8 mouse cellular contexts compared by ENCODE assay signal in the genomic region with DNA sequence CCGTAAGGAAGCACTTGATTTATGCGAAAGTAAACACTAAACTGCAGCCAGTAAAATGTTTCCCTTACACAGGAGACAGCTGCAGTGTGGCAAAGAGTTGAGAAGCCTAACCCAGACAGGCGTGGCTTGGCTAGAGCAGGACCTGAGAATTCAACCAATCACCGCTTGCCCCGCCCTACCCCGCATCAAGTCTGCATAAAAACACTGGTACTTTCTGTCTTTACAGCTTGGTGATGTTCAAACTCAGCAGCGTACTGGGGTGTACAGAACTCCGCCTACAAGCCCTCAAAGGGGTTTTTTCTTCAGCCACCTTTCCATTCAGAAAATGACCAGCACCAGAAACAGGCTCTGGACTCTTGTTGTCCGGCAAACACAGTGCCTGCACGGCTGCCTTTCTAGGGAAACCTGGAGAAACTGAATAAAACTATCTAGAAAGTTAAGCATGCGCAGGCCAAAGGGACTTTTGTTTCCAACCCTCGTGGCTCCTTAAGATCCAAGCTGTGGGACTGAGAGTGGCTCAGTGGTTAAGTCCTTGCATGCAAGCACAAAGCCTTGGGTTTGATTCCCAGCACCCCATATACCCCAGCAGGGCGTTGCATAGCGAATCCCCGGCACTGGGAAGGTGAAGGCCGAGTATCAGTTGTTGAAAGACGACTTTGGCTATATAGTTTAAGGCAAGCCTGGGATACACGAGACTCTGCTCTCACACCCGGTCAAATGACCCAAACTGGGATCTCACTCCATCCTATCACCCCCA. TPM values are rescaled to one million over a fixed set of nuclear protein-coding genes. Genes with fewer than 3 reads are reported as not detected.
A peak's percentile ranks its signal among the peaks of the same experiment; 100 is the strongest.
DNase-seq lines count a peak whose midpoint lies in the region; ATAC-seq lines count a peak whose summit lies in the region.

No protein-coding gene starts in this region.

- 29% methylated on average over 19 of the region's 19 CpGs for WGBS in forebrain, embryonic 12.5 days
- 32% methylated on average over 19 of the region's 19 CpGs for WGBS in limb, embryonic 10.5 days
- WGBS in midbrain, embryonic 11.5 days, result 31% methylated on average over 19 of the region's 19 CpGs
- 24% methylated on average over 19 of the region's 19 CpGs for WGBS in stomach, embryonic 15.5 days

- peak; percentile 32; the same call in 1 of the 2 replicates for ATAC-seq in frontal cortex, adult (ENCODE audit: low TSS enrichment)
- no peak; the same call in 1 of the 2 replicates for ATAC-seq in forebrain, embryonic 12.5 days (ENCODE audit: low FRiP score)
- peak; percentile 28 for ATAC-seq in midbrain, embryonic 11.5 days (ENCODE audit: low FRiP score)
- ATAC-seq in stomach, embryonic 15.5 days (ENCODE audit: insufficient read depth, low FRiP score, low read depth), result peak; percentile 66; the same call in 1 of the 2 replicates

- H3K27me3 ChIP-seq in forebrain, embryonic 12.5 days, result no peaks in the 10 kb centered on the region
- no peaks in the 10 kb centered on the region for H3K27me3 ChIP-seq in limb, embryonic 10.5 days (ENCODE audit: low read depth, poor library complexity, severe bottlenecking)
- H3K27me3 ChIP-seq in midbrain, embryonic 11.5 days (ENCODE audit: control insufficient read depth, insufficient read depth, low read length), result no peaks in the 10 kb centered on the region
- no peaks in the 10 kb centered on the region for H3K27me3 ChIP-seq in stomach, embryonic 15.5 days (replicated peaks)

- peaks cover 16% of the 10 kb centered on the region for H3K4me1 ChIP-seq in forebrain, embryonic 12.5 days
- peaks cover 17% of the 10 kb centered on the region for H3K4me1 ChIP-seq in limb, embryonic 10.5 days
- H3K4me1 ChIP-seq in midbrain, embryonic 11.5 days (ENCODE audit: control insufficient read depth, insufficient read depth, low read length), result peaks cover 9% of the 10 kb centered on the region
- H3K4me1 ChIP-seq in stomach, embryonic 15.5 days, result peaks cover 12% of the 10 kb centered on the region

- H3K9me3 ChIP-seq in forebrain, embryonic 12.5 days, result no peaks in the 10 kb centered on the region
- no peaks in the 10 kb centered on the region for H3K9me3 ChIP-seq in limb, embryonic 10.5 days (replicated peaks)
- no peaks in the 10 kb centered on the region for H3K9me3 ChIP-seq in midbrain, embryonic 11.5 days (ENCODE audit: control insufficient read depth, low read length)
- H3K9me3 ChIP-seq in stomach, embryonic 15.5 days, result no peaks in the 10 kb centered on the region

- DNase-seq in frontal cortex, postnatal 14 days (ENCODE audit: low spot score in 2 of 2), result no peak
- peak; percentile 17 for DNase-seq in c-Kit-positive CD71-negative TER-119-negative erythroid progenitor cells, embryonic 14.5 days (ENCODE audit: low read depth)
- peak; percentile 61 for DNase-seq in heart, postnatal 4 days
- peak; percentile 57 for DNase-seq in limb, embryonic 10.5 days (ENCODE audit: low spot score)
- DNase-seq in midbrain, embryonic 11.5 days (ENCODE audit: low spot score, missing footprints), result peak; percentile 89

- H3K4me3 ChIP-seq in forebrain, embryonic 12.5 days (replicated peaks), result peak overlapping the region; percentile 77
- peak overlapping the region; percentile 88 for H3K4me3 ChIP-seq in limb, embryonic 10.5 days
- peak overlapping the region; percentile 73 for H3K4me3 ChIP-seq in midbrain, embryonic 11.5 days (ENCODE audit: low read depth, low read length)
- H3K4me3 ChIP-seq in stomach, embryonic 15.5 days (replicated peaks), result peak overlapping the region; percentile 66

- H3K36me3 ChIP-seq in forebrain, embryonic 12.5 days (replicated peaks), result no peaks in the 10 kb centered on the region
- H3K36me3 ChIP-seq in limb, embryonic 10.5 days, result no peaks in the 10 kb centered on the region
- no peaks in the 10 kb centered on the region for H3K36me3 ChIP-seq in midbrain, embryonic 11.5 days (ENCODE audit: control insufficient read depth, insufficient read depth, low read length)
- H3K36me3 ChIP-seq in stomach, embryonic 15.5 days, result no peaks in the 10 kb centered on the region

- H3K27ac ChIP-seq in forebrain, embryonic 12.5 days, result peak overlapping the region; percentile 93
- H3K27ac ChIP-seq in limb, embryonic 10.5 days, result peak overlapping the region; percentile 93
- no peak overlapping the region; the same call in 1 of the 2 replicates for H3K27ac ChIP-seq in midbrain, embryonic 11.5 days (ENCODE audit: low read depth, low read length)
- peak overlapping the region; percentile 79; the same call in 1 of the 2 replicates for H3K27ac ChIP-seq in stomach, embryonic 15.5 days

- H3K9ac ChIP-seq in forebrain, embryonic 12.5 days, result peak overlapping the region; percentile 80
- peak overlapping the region; percentile 82 for H3K9ac ChIP-seq in midbrain, embryonic 11.5 days (ENCODE audit: low read length)
- peak overlapping the region; percentile 60 for H3K9ac ChIP-seq in stomach, embryonic 15.5 days

- H3K4me2 ChIP-seq in forebrain, embryonic 12.5 days, result peak overlapping the region; percentile 91
- H3K4me2 ChIP-seq in midbrain, embryonic 11.5 days, result peak overlapping the region; percentile 74
- H3K4me2 ChIP-seq in stomach, embryonic 15.5 days, result peak overlapping the region; percentile 96

RNA-seq across cellular contexts. Expression of a gene that starts 0.9 kb away (rescaled TPM):
- 18.6 and 18.7 TPM in 2 replicates for polyA plus RNA-seq in forebrain, embryonic 12.5 days (2016; fragmentation: Nextera tagmentation; extraction: Ambion mirVana)
- total RNA-seq in heart, postnatal 4 days (2021), result 1 to 10 TPM; 1.9 to 2.9 TPM
- polyA plus RNA-seq in limb, embryonic 10.5 days (2016; fragmentation: Nextera tagmentation; extraction: Ambion mirVana), result 18.0 and 24.2 TPM in 2 replicates
- 20.1 and 21.9 TPM in 2 replicates for polyA plus RNA-seq in midbrain, embryonic 11.5 days (2014; fragmentation: Nextera tagmentation; extraction: Ambion mirVana)
- polyA plus RNA-seq in stomach, embryonic 15.5 days (2015; fragmentation: Nextera tagmentation; extraction: Ambion mirVana), result 10.8 and 13.1 TPM in 2 replicates

RNA-seq across cellular contexts. Expression of a gene that starts 7.7 kb away (rescaled TPM):
- 336 and 356 TPM in 2 replicates for polyA plus RNA-seq in forebrain, embryonic 12.5 days (2016; fragmentation: Nextera tagmentation; extraction: Ambion mirVana)
- total RNA-seq in heart, postnatal 4 days (2021), result 100 to 1,000 TPM; 104 to 105 TPM
- 166 and 173 TPM in 2 replicates for polyA plus RNA-seq in limb, embryonic 10.5 days (2016; fragmentation: Nextera tagmentation; extraction: Ambion mirVana)
- 331 and 348 TPM in 2 replicates for polyA plus RNA-seq in midbrain, embryonic 11.5 days (2014; fragmentation: Nextera tagmentation; extraction: Ambion mirVana)
- 189 and 205 TPM in 2 replicates for polyA plus RNA-seq in stomach, embryonic 15.5 days (2015; fragmentation: Nextera tagmentation; extraction: Ambion mirVana)

RNA-seq across cellular contexts. Expression of a gene that starts 22.5 kb away (rescaled TPM):
- polyA plus RNA-seq in forebrain, embryonic 12.5 days (2016; fragmentation: Nextera tagmentation; extraction: Ambion mirVana), result 1.5 and 1.7 TPM in 2 replicates
- not detected for total RNA-seq in heart, postnatal 4 days (2021)
- polyA plus RNA-seq in limb, embryonic 10.5 days (2016; fragmentation: Nextera tagmentation; extraction: Ambion mirVana), result 1.8 and 2.4 TPM in 2 replicates
- polyA plus RNA-seq in midbrain, embryonic 11.5 days (2014; fragmentation: Nextera tagmentation; extraction: Ambion mirVana), result 2.4 TPM in 2 replicates
- 2.0 and 2.2 TPM in 2 replicates for polyA plus RNA-seq in stomach, embryonic 15.5 days (2015; fragmentation: Nextera tagmentation; extraction: Ambion mirVana)

RNA-seq across cellular contexts. Expression of a gene that starts 56.2 kb away (rescaled TPM):
- polyA plus RNA-seq in forebrain, embryonic 12.5 days (2016; fragmentation: Nextera tagmentation; extraction: Ambion mirVana), result 7.6 and 8.7 TPM in 2 replicates
- total RNA-seq in heart, postnatal 4 days (2021), result 1 to 10 TPM; 2.8 to 2.9 TPM
- 7.9 and 8.9 TPM in 2 replicates for polyA plus RNA-seq in limb, embryonic 10.5 days (2016; fragmentation: Nextera tagmentation; extraction: Ambion mirVana)
- 6.8 and 7.2 TPM in 2 replicates for polyA plus RNA-seq in midbrain, embryonic 11.5 days (2014; fragmentation: Nextera tagmentation; extraction: Ambion mirVana)
- polyA plus RNA-seq in stomach, embryonic 15.5 days (2015; fragmentation: Nextera tagmentation; extraction: Ambion mirVana), result 12.8 and 13.3 TPM in 2 replicates

RNA-seq across cellular contexts. Expression of a gene that starts 59.3 kb away (rescaled TPM):
- polyA plus RNA-seq in forebrain, embryonic 12.5 days (2016; fragmentation: Nextera tagmentation; extraction: Ambion mirVana), result 12.6 and 13.0 TPM in 2 replicates
- 1 to 10 TPM; 1.4 to 1.5 TPM for total RNA-seq in heart, postnatal 4 days (2021)
- polyA plus RNA-seq in limb, embryonic 10.5 days (2016; fragmentation: Nextera tagmentation; extraction: Ambion mirVana), result 18.3 and 18.4 TPM in 2 replicates
- 9.1 and 11.8 TPM in 2 replicates for polyA plus RNA-seq in midbrain, embryonic 11.5 days (2014; fragmentation: Nextera tagmentation; extraction: Ambion mirVana)
- 8.5 and 10.0 TPM in 2 replicates for polyA plus RNA-seq in stomach, embryonic 15.5 days (2015; fragmentation: Nextera tagmentation; extraction: Ambion mirVana)

Comparison
In these comparisons a context has a peak if more than half of its experiments do, and no peak if none do; other contexts are left out.
1. DNase-seq: peak in c-Kit-positive CD71-negative TER-119-negative erythroid progenitor cells, embryonic 14.5 days (single experiment), heart, postnatal 4 days (single experiment), limb, embryonic 10.5 days (single experiment) and midbrain, embryonic 11.5 days (single experiment); none in frontal cortex, postnatal 14 days (0 of 2).
2. Peak in every context shown above with its lines, with median percentiles within 50 percentile points of each other: H3K4me2 ChIP-seq, H3K4me3 ChIP-seq and H3K9ac ChIP-seq.